26 mouse cellular contexts compared by ENCODE assay signal in the genomic region with DNA sequence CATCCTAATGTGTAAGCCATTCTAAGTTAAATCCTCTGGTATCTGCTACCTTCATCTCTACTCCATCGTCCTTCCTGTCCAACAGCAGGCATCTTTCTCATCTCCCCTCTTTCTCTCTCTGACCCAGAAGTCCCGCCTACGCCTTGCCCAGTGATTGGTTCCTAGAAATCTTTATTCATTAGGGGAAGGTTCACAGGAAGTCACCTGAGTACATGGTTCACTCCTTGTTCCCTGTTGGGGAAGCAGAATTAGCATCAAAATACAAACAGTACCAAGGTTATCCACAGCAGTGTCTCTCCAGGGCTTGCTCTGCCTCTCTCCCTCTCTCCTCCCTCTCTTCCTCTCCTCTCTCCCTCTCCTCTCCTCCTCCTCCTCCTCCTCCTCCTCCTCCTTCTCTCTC.
A peak's percentile ranks its signal among the peaks of the same experiment; 100 is the strongest.
DNase-seq lines count a peak whose midpoint lies in the region; ATAC-seq and TF ChIP-seq lines count a peak whose summit lies in the region.
"Had no signal": no experiment of that assay in that cellular context is flagged by ENCODE, and none has a peak within 500 bp of the region (broad histone marks: within the 10 kb centered on the region; RNA-seq: fewer than 3 reads in every experiment).

No protein-coding gene starts in this region.

- no peaks in the 10 kb centered on the region for H3K4me1 ChIP-seq in ES-E14 (ENCODE audit: control insufficient read depth in 2 of 2, insufficient read depth in 2 of 2, low read length in 2 of 2, poor library complexity in 1 of 2)
- H3K4me1 ChIP-seq in hindbrain, embryonic 13.5 days (replicated peaks): no peaks in the 10 kb centered on the region

- no peak overlapping the region for H3K4me3 ChIP-seq in ES-E14 (ENCODE audit: insufficient read depth in 1 of 2, low read depth in 1 of 2, low read length in 2 of 2, poor library complexity in 1 of 2, severe bottlenecking in 1 of 2)
- H3K4me3 ChIP-seq in hindbrain, embryonic 13.5 days: no peak overlapping the region

- no peaks in the 10 kb centered on the region for H3K9me3 ChIP-seq in ES-E14 (ENCODE audit: control insufficient read depth, insufficient read depth, low read depth, low read length)
- H3K9me3 ChIP-seq in hindbrain, embryonic 13.5 days: no peaks in the 10 kb centered on the region

- WGBS in hindbrain, embryonic 13.5 days: 83% methylated on average over 3 of the region's 3 CpGs

- H3K27ac ChIP-seq in ES-E14 (ENCODE audit: insufficient read depth, low read depth, low read length, poor library complexity, severe bottlenecking): no peak overlapping the region
- no peak overlapping the region for H3K27ac ChIP-seq in hindbrain, embryonic 13.5 days

- no peak overlapping the region for H3K9ac ChIP-seq in ES-E14 (ENCODE audit: insufficient read depth, low read depth, low read length, poor library complexity, severe bottlenecking)
- no peak overlapping the region for H3K9ac ChIP-seq in hindbrain, embryonic 13.5 days

- H3K36me3 ChIP-seq in ES-E14 (ENCODE audit: control insufficient read depth, insufficient read depth, low read length, poor library complexity, severe bottlenecking): no peaks in the 10 kb centered on the region
- no peaks in the 10 kb centered on the region for H3K36me3 ChIP-seq in hindbrain, embryonic 13.5 days
- H3K36me3 ChIP-seq: G1E had no signal

- H3K4me2 ChIP-seq in hindbrain, embryonic 13.5 days: no peak overlapping the region

- no peaks in the 10 kb centered on the region for H3K27me3 ChIP-seq in hindbrain, embryonic 13.5 days
- H3K27me3 ChIP-seq: CH12.LX had no signal

- in situ Hi-C loops in ES-E14 (cut with MboI; ENCODE audit: low sequenced_read_pairs in 2 of 2, unreplicated experiment in 2 of 2): no loop called here

- ATAC-seq in hindbrain, embryonic 13.5 days (ENCODE audit: low FRiP score): no peak
- ATAC-seq: activated CD4-positive, CD25-positive, alpha-beta regulatory T cell, adult 4 months; CD4-positive, CD25-positive, alpha-beta regulatory T cell, adult 4 months; Patski had no signal

- DNase-seq in ES-CJ7 (ENCODE audit: low read depth, low spot score) (peak; percentile 55), ES-E14 (ENCODE audit: low read depth, low spot score) (peak; percentile 21), R1 (ENCODE audit: low read depth, low spot score) (peak; percentile 88), ZHBTc4 (ENCODE audit: low read depth, low spot score) (peak; percentile 57)
- DNase-seq in neural tube, embryonic 10.5 days (ENCODE audit: extremely low spot score, low spot score): no peak
- no peak for DNase-seq in gastrocnemius, postnatal 4 days (ENCODE audit: low spot score in 2 of 2)
- DNase-seq in adrenal gland, postnatal 14 days: no peak
- DNase-seq: adrenal gland, adult 2 months; adrenal gland, adult 8-10 months; adrenal gland, postnatal 10 days; adrenal gland, postnatal 25 days; adrenal gland, postnatal 36 days; B cell, adult 2 months; cerebellum, adult 11 months; cerebellum, adult 11-12 months; cerebellum, adult 18-20 months; cerebellum, adult 2 months; cerebellum, adult 8-10 months; cerebellum, adult 9-10 months; cerebellum, adult 9-11 months had no signal

TF ChIP-seq in ES-E14, 5 proteins besides CTCF, POLR2A, EP300 and RAD21:
- TF ChIP-seq ZNF384 (IDR thresholded peaks at IDR 0.05; ENCODE audit: low read depth, low read length) (no peak), ZC3H11A (IDR thresholded peaks at IDR 0.05; ENCODE audit: borderline replicate concordance, low read depth, low read length) (no peak)

Comparison
In these comparisons a context has a peak if more than half of its experiments do, and no peak if none do; other contexts are left out.
1. DNase-seq: peak in ES-CJ7 (single experiment), ES-E14 (single experiment), R1 (single experiment) and ZHBTc4 (single experiment); none in neural tube, embryonic 10.5 days (single experiment), gastrocnemius, postnatal 4 days (0 of 2) and adrenal gland, postnatal 14 days (single experiment).